Mouse (Mus musculus): ENCODE data around the gene Pacs2. TPM values are rescaled to one million over a fixed set of nuclear protein-coding genes. Genes with fewer than 3 reads are reported as not detected.

Pacs2 gene
- polyA plus RNA-seq, 1 experiment from 2014 or later, result 17.7 TPM

DNA sequence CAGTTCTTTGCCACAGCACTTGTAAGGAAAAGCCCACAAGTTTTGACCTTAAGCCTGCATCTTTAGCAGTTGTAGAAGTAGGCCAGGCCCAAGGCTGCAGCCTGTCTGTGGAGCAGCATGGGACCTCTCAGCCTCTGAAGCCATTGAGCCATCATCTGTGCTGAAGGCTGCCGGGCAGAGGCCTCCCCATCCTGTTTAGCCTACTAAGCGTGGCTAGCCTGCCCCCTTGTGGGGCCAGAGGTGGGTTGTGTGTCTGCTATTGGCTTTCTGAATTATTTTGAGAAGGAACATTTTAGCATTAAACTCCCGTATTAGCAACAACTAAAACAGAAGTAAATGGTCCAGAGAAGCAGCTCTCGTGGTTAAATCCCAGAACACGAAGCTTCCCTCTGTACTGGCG, 88.2 kb downstream of the Pacs2 start:
- no peak overlapping the region for H3K4me3 ChIP-seq
- H3K27me3 ChIP-seq (ENCODE audit: low read depth, poor library complexity, severe bottlenecking), result no peaks in the 10 kb centered on the region
- 71% methylated on average over 6 of the region's 6 CpGs for WGBS
- peaks cover 56% of the 10 kb centered on the region for H3K4me1 ChIP-seq
- peak; percentile 48 for DNase-seq (ENCODE audit: low spot score)
- peaks cover 67% of the 10 kb centered on the region for H3K36me3 ChIP-seq
- 0 out of 2 replicates have a peak, but pooled peaks cover 8% of the 10 kb centered on the region for H3K9me3 ChIP-seq (replicated peaks)
- H3K27ac ChIP-seq (replicated peaks), result 0 out of 2 replicates have a peak overlapping the region, but pooled peaks have one; percentile 33

DNA sequence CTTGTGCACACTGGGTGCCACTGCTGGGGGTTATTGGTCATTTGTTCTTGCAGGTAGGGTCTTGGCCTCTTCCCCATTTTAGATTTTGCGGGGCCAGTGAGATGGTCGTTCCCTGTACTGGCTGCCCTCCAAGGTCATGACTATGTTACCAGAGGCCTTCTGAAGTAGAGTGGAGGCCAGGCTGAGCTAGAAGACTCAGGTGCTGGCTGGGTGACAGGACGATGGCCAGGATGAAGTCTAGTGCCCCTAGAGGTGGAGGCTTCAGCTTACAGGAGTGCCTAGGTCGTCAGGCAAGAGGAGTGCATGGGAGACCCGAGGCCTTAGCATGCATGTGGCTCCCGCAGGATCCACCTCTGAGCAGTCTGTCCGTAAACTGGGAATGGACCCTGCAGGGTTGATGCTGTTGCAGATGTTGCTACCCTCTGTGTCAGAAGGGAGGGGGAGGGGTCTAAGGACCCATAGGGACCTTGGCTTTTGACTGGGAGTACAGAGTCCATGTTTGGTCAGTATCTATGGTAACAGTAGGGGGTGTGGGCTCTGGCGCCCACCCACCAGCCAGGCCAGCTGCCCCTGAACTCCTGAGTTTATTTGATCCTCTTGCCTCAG, 89.6 kb downstream of the Pacs2 start:
- H3K4me1 ChIP-seq, result peaks cover 48% of the 10 kb centered on the region
- 0 out of 2 replicates have a peak, but pooled peaks cover 8% of the 10 kb centered on the region for H3K9me3 ChIP-seq (replicated peaks)
- no peak for DNase-seq (ENCODE audit: low spot score)
- H3K36me3 ChIP-seq, result peaks cover 75% of the 10 kb centered on the region
- no peak overlapping the region for H3K27ac ChIP-seq (replicated peaks)
- H3K4me3 ChIP-seq, result no peak overlapping the region
- H3K27me3 ChIP-seq (ENCODE audit: low read depth, poor library complexity, severe bottlenecking), result no peaks in the 10 kb centered on the region
- WGBS, result 89% methylated on average over 8 of the region's 8 CpGs

DNA sequence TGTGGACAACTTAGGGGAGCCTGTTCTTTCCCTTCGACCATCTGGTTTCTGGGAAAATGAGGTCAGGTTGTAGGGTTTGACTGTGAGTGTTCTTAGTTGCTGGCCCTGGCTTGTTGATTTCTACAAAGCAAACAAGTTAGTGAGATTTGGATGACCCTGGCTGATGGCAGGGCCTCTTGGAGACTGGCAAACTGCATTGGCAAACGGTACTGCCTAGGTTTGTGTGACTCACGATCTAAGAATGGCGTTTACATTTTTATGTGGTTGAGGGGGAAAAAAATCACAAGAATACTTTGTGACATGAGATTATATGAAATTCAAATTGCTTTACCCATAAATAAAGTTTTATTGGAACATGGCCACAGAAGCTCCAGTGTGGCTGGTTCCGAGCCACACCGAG, 92.1 kb downstream of the Pacs2 start:
- H3K27ac ChIP-seq (replicated peaks), result no peak overlapping the region
- 0 out of 2 replicates have a peak, but pooled peaks cover 8% of the 10 kb centered on the region for H3K9me3 ChIP-seq (replicated peaks)
- no peak overlapping the region for H3K4me3 ChIP-seq
- H3K36me3 ChIP-seq, result peaks cover 63% of the 10 kb centered on the region
- 93% methylated on average over 6 of the region's 6 CpGs for WGBS
- H3K4me1 ChIP-seq, result peaks cover 24% of the 10 kb centered on the region
- H3K27me3 ChIP-seq (ENCODE audit: low read depth, poor library complexity, severe bottlenecking), result no peaks in the 10 kb centered on the region
- DNase-seq (ENCODE audit: low spot score), result no peak

DNA sequence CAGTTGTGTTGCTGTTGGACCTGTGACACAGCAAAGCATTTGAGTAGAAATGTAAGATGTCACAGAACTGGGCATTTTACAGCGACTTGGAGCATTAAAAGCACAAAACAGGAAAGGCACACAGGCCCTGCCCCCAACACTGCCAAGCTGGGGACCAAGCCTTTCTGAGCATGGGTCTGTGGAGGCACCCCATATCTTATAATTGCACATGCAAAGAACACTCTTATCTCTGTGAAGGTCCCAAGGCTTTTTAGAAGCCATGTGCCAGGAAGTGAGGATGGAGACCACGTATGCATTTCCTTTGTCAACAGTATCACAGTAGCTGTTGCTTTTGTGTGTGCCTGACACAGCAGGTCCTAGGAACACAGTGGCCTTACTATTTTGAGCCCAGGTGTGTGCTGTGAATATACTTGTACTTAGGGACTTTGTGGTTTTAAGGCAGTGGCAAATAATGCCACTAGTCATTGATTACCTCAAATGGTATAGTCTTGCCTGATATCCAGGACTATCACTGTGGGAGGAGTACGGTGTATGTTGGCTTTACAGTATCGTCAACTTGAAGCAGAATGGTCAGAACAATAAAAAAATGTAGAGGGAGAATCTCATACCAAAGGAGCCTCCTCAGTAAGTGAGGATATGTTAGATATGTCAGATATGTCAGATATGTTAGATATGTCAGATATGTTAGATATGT, 93.3 kb downstream of the Pacs2 start:
- no peaks in the 10 kb centered on the region for H3K27me3 ChIP-seq (ENCODE audit: low read depth, poor library complexity, severe bottlenecking)
- peaks cover 65% of the 10 kb centered on the region for H3K36me3 ChIP-seq
- 91% methylated on average over 4 of the region's 4 CpGs for WGBS

DNA sequence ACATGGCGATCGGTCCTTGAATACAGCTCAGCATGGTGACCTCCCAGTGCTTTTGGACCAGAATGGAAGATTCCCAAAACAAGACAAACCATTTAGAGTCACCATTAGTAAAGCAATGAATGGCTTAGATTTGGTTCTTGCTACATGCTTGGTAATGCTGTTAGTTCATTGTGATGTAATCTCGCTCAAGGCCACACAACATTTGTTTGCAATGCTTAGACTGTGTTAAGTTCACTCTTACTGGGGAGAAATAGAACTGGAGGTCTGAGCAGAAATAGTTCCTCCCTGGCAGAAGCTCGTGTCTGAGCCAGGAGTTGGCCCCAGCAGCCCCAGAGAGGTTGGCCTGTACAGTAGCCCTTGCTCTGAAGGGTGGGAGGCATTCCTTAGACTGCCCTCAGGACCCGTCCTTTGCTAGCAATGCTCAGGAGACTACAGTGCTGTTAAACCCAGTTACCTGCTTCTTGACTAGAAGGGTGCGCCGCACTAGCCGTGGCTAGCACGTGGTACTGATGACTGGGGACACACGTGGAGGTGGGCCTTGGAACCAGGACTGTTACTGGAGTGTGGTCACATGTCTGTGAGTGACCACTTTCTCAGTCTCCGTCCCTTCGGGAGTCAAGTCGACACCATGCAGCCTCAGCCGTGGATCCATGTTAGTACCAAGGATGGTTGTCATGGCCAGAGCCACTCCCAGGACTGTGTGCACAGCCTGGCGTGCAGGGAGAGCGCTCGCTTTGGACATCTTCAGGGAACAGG, 94.4 kb downstream of the Pacs2 start:
- Histone ChIP-seq H3K4me3 (no peak overlapping the region), H3K27me3 (ENCODE audit: low read depth, poor library complexity, severe bottlenecking) (no peaks in the 10 kb centered on the region), H3K27ac (replicated peaks) (no peak overlapping the region), H3K36me3 (peaks cover 65% of the 10 kb centered on the region), H3K4me1 (peaks cover 11% of the 10 kb centered on the region), H3K9me3 (replicated peaks) (0 out of 2 replicates have a peak, but pooled peaks cover 8% of the 10 kb centered on the region)
- 86% methylated on average over 17 of the region's 17 CpGs for WGBS
- no peak for DNase-seq (ENCODE audit: low spot score)

More for the DNA sequence above, 93.3 kb downstream of the Pacs2 start:
- no peak overlapping the region for H3K27ac ChIP-seq (replicated peaks)
- H3K4me3 ChIP-seq, result no peak overlapping the region
- H3K9me3 ChIP-seq (replicated peaks), result 0 out of 2 replicates have a peak, but pooled peaks cover 8% of the 10 kb centered on the region
- DNase-seq (ENCODE audit: low spot score), result no peak
- H3K4me1 ChIP-seq, result peaks cover 21% of the 10 kb centered on the region

DNA sequence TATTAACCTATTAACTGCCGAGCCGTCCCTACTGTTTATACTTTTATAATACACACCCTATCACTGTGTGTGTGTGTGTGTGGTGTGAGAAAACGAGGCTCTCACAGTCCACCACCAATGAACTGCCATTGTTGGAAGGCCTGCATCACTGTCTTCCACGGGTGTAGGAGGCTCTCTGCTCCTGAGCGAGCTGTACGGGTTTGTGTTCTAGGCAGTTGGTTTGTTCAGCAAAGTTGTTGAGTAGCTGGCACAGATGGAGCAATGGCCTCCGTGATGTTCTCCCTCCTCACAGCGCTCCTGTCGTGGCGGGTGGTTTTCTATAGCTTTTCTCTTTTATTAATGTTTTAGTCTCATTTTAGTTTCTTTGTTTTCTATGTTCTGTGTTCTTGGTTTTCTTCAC, 95.5 kb downstream of the Pacs2 start:
- no peak overlapping the region for H3K4me3 ChIP-seq
- no peak for DNase-seq (ENCODE audit: low spot score)
- peaks cover 65% of the 10 kb centered on the region for H3K36me3 ChIP-seq
- H3K4me1 ChIP-seq, result peaks cover 3% of the 10 kb centered on the region; the same call in 1 of the 2 replicates
- no peaks in the 10 kb centered on the region for H3K27me3 ChIP-seq (ENCODE audit: low read depth, poor library complexity, severe bottlenecking)
- 0 out of 2 replicates have a peak, but pooled peaks cover 8% of the 10 kb centered on the region for H3K9me3 ChIP-seq (replicated peaks)
- 93% methylated on average over 10 of the region's 10 CpGs for WGBS
- no peak overlapping the region for H3K27ac ChIP-seq (replicated peaks)

DNA sequence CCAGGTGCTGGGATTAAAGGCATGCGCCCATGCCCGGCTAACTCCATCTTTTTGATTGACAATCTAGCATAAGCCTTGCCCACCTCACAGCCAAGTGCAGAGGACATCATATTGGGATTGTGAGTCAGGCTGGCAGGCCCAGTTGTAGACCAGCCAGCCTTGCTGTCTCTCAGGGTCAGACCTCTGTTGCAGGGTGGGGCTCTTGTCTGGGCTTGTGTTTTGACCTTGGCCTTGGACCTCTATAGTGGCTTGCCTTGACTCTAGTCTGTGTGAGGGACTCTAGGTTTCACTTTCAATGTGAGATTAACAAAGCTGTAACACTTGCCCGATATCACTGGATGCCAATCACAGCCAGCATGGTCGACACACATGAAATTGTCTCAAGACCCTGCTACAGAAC, 99.8 kb downstream of the Pacs2 start:
- peaks cover 79% of the 10 kb centered on the region for H3K36me3 ChIP-seq
- WGBS, result 94% methylated on average over 4 of the region's 4 CpGs

DNA sequence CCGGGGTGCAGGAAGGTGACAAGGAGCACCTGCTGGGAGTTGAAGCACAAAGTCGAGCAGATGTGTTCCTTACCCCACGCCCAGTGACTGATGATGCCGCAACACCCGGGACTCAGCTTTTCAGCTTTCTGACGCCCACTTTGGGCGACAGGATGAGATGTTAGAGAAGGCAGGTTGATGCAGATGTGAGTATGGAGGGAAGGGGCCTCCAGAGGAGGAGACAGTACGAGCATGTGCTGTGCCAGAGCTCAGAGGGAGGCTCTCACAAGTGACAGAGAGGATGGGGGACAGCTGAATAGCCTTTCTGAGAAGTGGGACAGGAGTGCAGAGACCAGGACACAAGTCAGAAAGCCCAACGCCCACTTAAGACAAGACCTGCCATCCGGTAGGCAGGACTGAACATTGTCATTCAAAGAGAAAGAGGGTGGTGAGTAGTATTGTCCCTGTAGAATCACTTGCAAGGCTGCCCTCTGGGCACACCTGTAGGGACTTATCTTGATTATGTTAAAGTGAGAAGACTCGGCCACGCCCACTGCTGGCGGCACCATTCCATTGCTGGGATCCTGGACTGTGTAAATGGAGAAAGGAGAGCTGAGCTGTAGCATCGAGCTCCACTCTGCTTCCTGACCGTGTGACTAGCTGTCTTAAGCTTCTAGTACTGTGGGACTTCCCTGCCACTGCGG, 100.7 kb downstream of the Pacs2 start:
- peaks cover 86% of the 10 kb centered on the region for H3K36me3 ChIP-seq
- no peak overlapping the region for H3K27ac ChIP-seq (replicated peaks)
- WGBS, result 88% methylated on average over 16 of the region's 16 CpGs
- peaks cover 3% of the 10 kb centered on the region; the same call in 1 of the 2 replicates for H3K4me1 ChIP-seq
- DNase-seq (ENCODE audit: low spot score), result no peak
- no peaks in the 10 kb centered on the region for H3K27me3 ChIP-seq (ENCODE audit: low read depth, poor library complexity, severe bottlenecking)
- H3K9me3 ChIP-seq (replicated peaks), result no peaks in the 10 kb centered on the region
- H3K4me3 ChIP-seq, result no peak overlapping the region

More for the DNA sequence above, 99.8 kb downstream of the Pacs2 start:
- DNase-seq (ENCODE audit: low spot score), result no peak
- peaks cover 3% of the 10 kb centered on the region; the same call in 1 of the 2 replicates for H3K4me1 ChIP-seq
- no peak overlapping the region for H3K27ac ChIP-seq (replicated peaks)
- no peaks in the 10 kb centered on the region for H3K9me3 ChIP-seq (replicated peaks)
- no peak overlapping the region for H3K4me3 ChIP-seq
- H3K27me3 ChIP-seq (ENCODE audit: low read depth, poor library complexity, severe bottlenecking), result no peaks in the 10 kb centered on the region

DNA sequence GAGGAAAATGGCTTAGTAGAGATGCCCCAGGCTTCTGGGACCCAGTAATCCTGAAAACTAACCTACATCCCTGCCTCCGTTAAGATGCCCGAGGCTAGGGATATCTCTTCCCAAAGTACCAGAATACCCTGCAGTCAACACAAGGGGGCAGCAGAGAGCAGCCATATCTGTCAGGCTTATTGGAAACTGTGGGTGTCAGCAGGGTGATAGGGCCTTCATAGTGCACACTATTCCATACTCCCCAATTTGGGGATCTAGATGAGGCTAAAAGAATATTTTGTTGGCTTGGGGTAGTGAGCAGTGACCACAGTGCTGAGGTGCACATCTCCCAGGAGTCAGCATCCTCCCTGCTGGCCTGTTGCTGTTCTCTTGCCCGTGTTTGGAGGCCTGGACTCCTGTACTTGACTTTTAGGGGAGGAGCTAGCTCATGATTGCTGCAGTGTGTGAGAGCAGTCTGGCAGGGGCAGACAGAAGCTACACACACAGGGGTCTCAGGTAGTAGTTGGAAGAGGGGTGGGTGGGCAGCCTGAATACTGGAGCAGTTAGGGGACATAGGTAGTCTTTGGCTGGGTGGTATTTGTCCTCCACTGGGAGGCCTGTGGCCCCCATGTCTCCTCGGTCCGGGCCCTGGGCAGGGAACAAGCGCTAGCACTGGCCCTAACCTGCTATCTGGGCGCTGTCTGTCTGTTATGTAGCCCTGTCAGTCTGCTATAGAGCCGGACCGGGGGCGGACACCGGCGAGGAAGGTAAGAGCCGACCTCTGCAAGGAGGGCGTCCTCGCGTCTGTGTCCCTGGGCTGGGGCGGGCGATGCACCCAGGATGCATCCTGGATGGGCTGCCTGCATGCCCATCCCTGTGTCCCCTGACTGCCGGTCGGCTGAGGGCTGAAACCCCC, 105.5 kb downstream of the Pacs2 start:
- Histone ChIP-seq H3K27me3 (ENCODE audit: low read depth, poor library complexity, severe bottlenecking) (no peaks in the 10 kb centered on the region), H3K36me3 (peaks cover 98% of the 10 kb centered on the region), H3K27ac (replicated peaks) (no peak overlapping the region), H3K9me3 (replicated peaks) (no peaks in the 10 kb centered on the region), H3K4me3 (no peak overlapping the region), H3K4me1 (no peaks in the 10 kb centered on the region)
- WGBS, result 88% methylated on average over 20 of the region's 20 CpGs
- peak; percentile 77 for DNase-seq (ENCODE audit: low spot score)

Data from midbrain, embryonic 10.5 days (tissue).